Mouse (Mus musculus) midbrain, embryonic 10.5 days (tissue): ENCODE measurements around the gene Syk. TPM values are rescaled to one million over a fixed set of nuclear protein-coding genes. Genes with fewer than 3 reads are reported as not detected.

Experiments used
- DNase-seq: peaks from one replicate; pipeline ENCODE4 v3.0.0-alpha.2; 2017; ENCODE audit warnings: low spot score
- H3K27ac ChIP-seq: fragments of 300-500 bp; sonication (generic); replicated peaks from 2 replicates; pipeline ENCODE4 v1.5.1; 2016; ENCODE audit warnings: mild to moderate bottlenecking
- H3K27me3 ChIP-seq: fragments of 300-500 bp; sonication (generic); 2 replicates; pipeline ENCODE4 v1.6.1; 2016; ENCODE audit warnings: low read depth, mild to moderate bottlenecking; ENCODE audit not compliant: poor library complexity, severe bottlenecking
- H3K36me3 ChIP-seq: fragments of 300-500 bp; sonication (generic); 2 replicates; pipeline ENCODE4 v1.6.1; 2016; ENCODE audit warnings: mild to moderate bottlenecking, moderate library complexity
- H3K4me1 ChIP-seq: fragments of 300-500 bp; sonication (generic); 2 replicates; pipeline ENCODE4 v1.6.1; 2016
- H3K4me3 ChIP-seq: fragments of 300-500 bp; sonication (generic); 2 replicates; pipeline ENCODE4 v1.5.1; 2016; ENCODE audit warnings: mild to moderate bottlenecking, moderate library complexity
- H3K9me3 ChIP-seq: fragments of 300-500 bp; sonication (generic); replicated peaks from 2 replicates; pipeline ENCODE4 v1.6.1; 2016; ENCODE audit warnings: mild to moderate bottlenecking
- WGBS: fragments of 180-500 bp; shearing (Covaris S2); methylation state at CpG from one replicate; pipeline ENCODE4 v1.1.7; 2016; 5-methylcytosine and 5-hydroxymethylcytosine counted together
- polyA plus RNA-seq: library from polyadenylated mRNA; unstranded; fragments of >200 nt; fragmentation: Nextera tagmentation; extraction: Ambion mirVana; gene quantifications from 2 replicates; pipeline ENCODE4 v1.2.1, GENCODE M21; 2016

Gene Syk
- polyA plus RNA-seq, 1 experiment from 2014 or later = 2.3 TPM

GRCm38 (mm10) chr13:52589043-52589442 lies 6.1 kb downstream of the Syk start:
- Histone ChIP-seq H3K9me3 (no peaks in the 10 kb centered on the region), H3K27me3 (peaks cover 15% of the 10 kb centered on the region), H3K36me3 (no peaks in the 10 kb centered on the region), H3K4me1 (peaks cover 5% of the 10 kb centered on the region; the same call in 1 of the 2 replicates), H3K4me3 (no peak overlapping the region), H3K27ac (no peak overlapping the region)
- 93% methylated on average over 4 of the region's 4 CpGs for WGBS
- no peak for DNase-seq

GRCm38 (mm10) chr13:52591831-52592230 lies 8.9 kb downstream of the Syk start:
- Histone ChIP-seq H3K27ac (no peak overlapping the region), H3K4me1 (peaks cover 4% of the 10 kb centered on the region; the same call in 1 of the 2 replicates), H3K36me3 (no peaks in the 10 kb centered on the region), H3K9me3 (0 out of 2 replicates have a peak, but pooled peaks cover 2% of the 10 kb centered on the region), H3K27me3 (no peaks in the 10 kb centered on the region), H3K4me3 (no peak overlapping the region)
- no peak for DNase-seq
- WGBS = 92% methylated on average over 4 of the region's 4 CpGs

- no peaks in the 10 kb centered on the region for H3K36me3 ChIP-seq
- no peaks in the 10 kb centered on the region for H3K27me3 ChIP-seq
- H3K4me1 ChIP-seq = peaks cover 4% of the 10 kb centered on the region; the same call in 1 of the 2 replicates
- no peak overlapping the region for H3K4me3 ChIP-seq
- DNase-seq = no peak
- 0 out of 2 replicates have a peak, but pooled peaks cover 2% of the 10 kb centered on the region for H3K9me3 ChIP-seq
- no peak overlapping the region for H3K27ac ChIP-seq
- WGBS = 86% methylated on average over 5 of the region's 5 CpGs
Observed at GRCm38 (mm10) chr13:52596692-52597091, 13.7 kb downstream of the Syk start.

GRCm38 (mm10) chr13:52597092-52597678 lies 14.2 kb downstream of the Syk start:
- no peak overlapping the region for H3K27ac ChIP-seq
- DNase-seq = no peak
- H3K36me3 ChIP-seq = no peaks in the 10 kb centered on the region
- no peaks in the 10 kb centered on the region for H3K27me3 ChIP-seq
- 0 out of 2 replicates have a peak, but pooled peaks cover 2% of the 10 kb centered on the region for H3K9me3 ChIP-seq
- H3K4me1 ChIP-seq = peaks cover 4% of the 10 kb centered on the region; the same call in 1 of the 2 replicates
- 91% methylated on average over 11 of the region's 11 CpGs for WGBS
- no peak overlapping the region for H3K4me3 ChIP-seq

- no peak for DNase-seq
- Histone ChIP-seq H3K9me3 (0 out of 2 replicates have a peak, but pooled peaks cover 2% of the 10 kb centered on the region), H3K36me3 (no peaks in the 10 kb centered on the region), H3K4me1 (peaks cover 4% of the 10 kb centered on the region; the same call in 1 of the 2 replicates), H3K27ac (no peak overlapping the region), H3K27me3 (no peaks in the 10 kb centered on the region), H3K4me3 (no peak overlapping the region)
- 73% methylated on average over 3 of the region's 3 CpGs for WGBS
Observed at GRCm38 (mm10) chr13:52598233-52598632, 15.3 kb downstream of the Syk start.

- WGBS = 72% methylated on average over 4 of the region's 4 CpGs
- Histone ChIP-seq H3K27ac (peak overlapping the region; percentile 13; the same call in 1 of the 2 replicates), H3K36me3 (no peaks in the 10 kb centered on the region), H3K4me1 (no peaks in the 10 kb centered on the region; the same call in 1 of the 2 replicates), H3K27me3 (no peaks in the 10 kb centered on the region), H3K9me3 (0 out of 2 replicates have a peak, but pooled peaks cover 2% of the 10 kb centered on the region), H3K4me3 (no peak overlapping the region)
- DNase-seq = no peak
Observed at GRCm38 (mm10) chr13:52600015-52600643, 17.2 kb downstream of the Syk start.

GRCm38 (mm10) chr13:52602752-52603151 lies 19.8 kb downstream of the Syk start:
- Histone ChIP-seq H3K27me3 (no peaks in the 10 kb centered on the region), H3K36me3 (no peaks in the 10 kb centered on the region), H3K4me3 (no peak overlapping the region), H3K27ac (no peak overlapping the region), H3K4me1 (no peaks in the 10 kb centered on the region), H3K9me3 (no peaks in the 10 kb centered on the region)
- DNase-seq = no peak
- 76% methylated on average over 4 of the region's 4 CpGs for WGBS

- no peak for DNase-seq
- Histone ChIP-seq H3K27ac (no peak overlapping the region), H3K4me3 (no peak overlapping the region), H3K27me3 (no peaks in the 10 kb centered on the region), H3K9me3 (no peaks in the 10 kb centered on the region), H3K4me1 (no peaks in the 10 kb centered on the region), H3K36me3 (no peaks in the 10 kb centered on the region)
- WGBS = 79% methylated on average over 6 of the region's 6 CpGs
Observed at GRCm38 (mm10) chr13:52603704-52604349, 20.9 kb downstream of the Syk start.

GRCm38 (mm10) chr13:52605006-52605405 lies 22.0 kb downstream of the Syk start:
- H3K4me1 ChIP-seq = no peaks in the 10 kb centered on the region
- no peak for DNase-seq
- 79% methylated on average over 3 of the region's 3 CpGs for WGBS
- no peaks in the 10 kb centered on the region for H3K27me3 ChIP-seq
- H3K36me3 ChIP-seq = no peaks in the 10 kb centered on the region
- H3K27ac ChIP-seq = no peak overlapping the region
- no peak overlapping the region for H3K4me3 ChIP-seq
- no peaks in the 10 kb centered on the region for H3K9me3 ChIP-seq

- Histone ChIP-seq H3K27ac (no peak overlapping the region), H3K27me3 (no peaks in the 10 kb centered on the region), H3K4me1 (no peaks in the 10 kb centered on the region), H3K4me3 (no peak overlapping the region), H3K36me3 (no peaks in the 10 kb centered on the region), H3K9me3 (no peaks in the 10 kb centered on the region)
- no peak for DNase-seq
- 87% methylated on average over 4 of the region's 4 CpGs for WGBS
Observed at GRCm38 (mm10) chr13:52605911-52606310, 22.9 kb downstream of the Syk start.

- Histone ChIP-seq H3K27me3 (no peaks in the 10 kb centered on the region), H3K4me1 (no peaks in the 10 kb centered on the region), H3K4me3 (no peak overlapping the region), H3K27ac (no peak overlapping the region), H3K36me3 (no peaks in the 10 kb centered on the region), H3K9me3 (no peaks in the 10 kb centered on the region)
- no peak for DNase-seq
- WGBS = 83% methylated on average over 3 of the region's 3 CpGs
Observed at GRCm38 (mm10) chr13:52606656-52607275, 23.8 kb downstream of the Syk start.

GRCm38 (mm10) chr13:52607964-52608363 lies 25.0 kb downstream of the Syk start:
- DNase-seq = no peak
- 93% methylated on average over 1 of the region's 1 CpGs for whole genome bisulfite sequencing
- Histone ChIP-seq H3K4me1 (no peaks in the 10 kb centered on the region), H3K36me3 (no peaks in the 10 kb centered on the region), H3K4me3 (no peak overlapping the region), H3K9me3 (no peaks in the 10 kb centered on the region), H3K27ac (no peak overlapping the region), H3K27me3 (no peaks in the 10 kb centered on the region)
